Mouse (Mus musculus) cerebellum, adult 9-11 months (tissue): ENCODE measurements around the gene Ehd4.
A peak's percentile ranks its signal among the peaks of the same experiment; 100 is the strongest.

Experiments
- DNase-seq: peaks from one replicate; pipeline ENCODE4 v3.0.0; 2022

Gene Ehd4

GRCm38 (mm10) chr2:120154361-120154894 lies at the start of gene Ehd4:
Gene Ehd4, minus strand, starts transcription at chr2:120154606.
- peak; percentile 99 for DNase-seq

- no peak for DNase-seq
These were observed 49.3 kb upstream of the Ehd4 start for GRCm38 (mm10) chr2:120203742-120204141.

DNA sequence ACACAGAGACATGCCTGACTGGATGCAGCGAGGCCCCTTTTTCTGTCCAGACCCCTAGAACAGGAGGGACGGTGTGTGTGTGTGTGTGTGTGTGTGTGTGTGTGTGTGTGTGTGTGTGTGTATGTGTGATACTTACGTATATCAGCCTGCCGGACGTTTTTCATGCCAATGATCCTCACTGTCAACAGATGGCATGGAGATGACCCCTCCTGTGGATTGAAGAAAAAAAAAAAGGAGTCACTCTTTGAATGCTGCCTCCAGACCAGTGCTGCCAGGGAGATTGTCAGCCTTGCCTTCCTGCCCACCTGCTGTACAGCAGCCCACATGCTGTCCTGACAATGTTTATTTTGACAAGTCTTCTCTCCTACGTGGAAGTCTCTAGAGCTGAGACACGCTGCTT lies 45.7 kb upstream of the Ehd4 start:
- peak; percentile 77 for DNase-seq

GRCm38 (mm10) chr2:120188174-120188573 lies 33.8 kb upstream of the Ehd4 start:
- DNase-seq = no peak

DNA sequence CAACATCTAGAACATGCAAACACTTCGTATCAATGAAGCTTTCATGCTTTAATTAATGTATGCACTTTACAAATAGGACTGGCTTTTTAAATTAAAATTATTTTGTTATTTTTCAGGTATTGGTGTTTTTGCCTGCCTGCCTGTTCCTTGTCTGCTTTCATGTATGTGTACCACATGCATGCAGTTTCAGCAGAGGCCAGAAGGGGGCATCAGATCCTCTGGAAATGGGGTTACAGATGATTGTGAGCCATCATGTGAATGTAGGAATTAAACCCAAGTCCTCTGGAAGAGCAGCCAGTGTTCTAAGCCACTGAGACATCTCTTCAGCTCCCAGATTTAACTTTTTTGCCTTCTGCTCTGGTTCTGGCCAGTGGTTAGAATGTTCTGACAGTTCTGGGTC lies 33.2 kb upstream of the Ehd4 start:
- no peak for DNase-seq

DNA sequence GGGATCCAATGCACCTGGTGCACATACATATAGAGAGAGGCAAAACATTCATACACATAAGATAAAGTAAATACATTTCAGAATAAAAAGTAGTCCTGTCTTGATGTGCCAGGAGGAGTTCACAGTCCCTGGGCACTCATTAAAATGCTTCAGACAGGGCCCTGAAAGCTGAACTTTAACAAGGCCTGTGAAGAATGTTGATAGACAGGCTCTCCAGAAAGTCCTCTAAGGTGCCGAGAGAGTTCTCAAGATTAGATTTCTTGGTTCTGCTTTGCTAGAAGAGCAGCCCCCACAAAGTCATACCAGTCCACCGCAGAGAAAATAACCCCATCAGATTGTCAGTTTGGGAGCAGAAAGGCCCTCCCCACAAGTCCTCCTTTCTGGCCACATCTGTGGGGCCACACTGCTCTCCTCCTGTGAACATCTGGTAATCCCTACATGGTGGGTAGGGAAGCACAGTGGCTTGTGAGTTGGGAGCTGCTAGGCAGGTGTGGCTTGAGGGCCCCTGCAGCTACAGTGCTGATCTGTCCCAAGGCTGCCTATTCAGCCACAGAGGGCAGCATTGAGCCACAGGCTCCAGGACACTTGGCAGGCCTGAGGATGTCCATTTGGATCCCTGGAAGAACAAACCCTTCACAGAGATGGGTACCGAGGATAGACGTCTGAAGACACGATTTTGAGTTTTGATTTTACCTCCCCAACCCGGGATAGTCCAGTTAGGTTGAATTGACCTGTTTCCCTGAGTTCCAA lies 31.3 kb upstream of the Ehd4 start:
- no peak for DNase-seq

DNA sequence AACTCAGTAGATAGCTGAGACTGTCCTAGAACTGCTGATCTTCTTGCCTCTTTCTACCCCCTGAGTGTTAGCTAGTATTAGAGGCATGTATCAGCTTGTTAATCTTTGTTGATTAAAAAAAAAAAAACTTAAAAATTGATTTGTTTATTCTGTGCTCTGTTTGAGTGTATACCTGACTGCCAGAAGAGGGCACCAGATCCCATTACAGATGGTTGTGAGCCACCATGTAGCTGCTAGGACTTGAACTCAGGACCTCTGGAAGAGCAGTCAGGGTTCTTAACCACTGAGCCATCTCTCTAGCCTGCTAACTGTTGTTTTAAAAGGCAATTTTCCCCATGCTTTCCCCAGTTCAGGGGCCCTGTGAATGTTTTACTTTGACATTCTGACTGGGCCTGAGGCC lies 24.5 kb upstream of the Ehd4 start:
- DNase-seq = no peak

- DNase-seq = peak; percentile 38
These were observed 19.3 kb upstream of the Ehd4 start for GRCm38 (mm10) chr2:120173718-120174117.

- no peak for DNase-seq
These were observed 17.0 kb upstream of the Ehd4 start for GRCm38 (mm10) chr2:120171362-120171761.

DNA sequence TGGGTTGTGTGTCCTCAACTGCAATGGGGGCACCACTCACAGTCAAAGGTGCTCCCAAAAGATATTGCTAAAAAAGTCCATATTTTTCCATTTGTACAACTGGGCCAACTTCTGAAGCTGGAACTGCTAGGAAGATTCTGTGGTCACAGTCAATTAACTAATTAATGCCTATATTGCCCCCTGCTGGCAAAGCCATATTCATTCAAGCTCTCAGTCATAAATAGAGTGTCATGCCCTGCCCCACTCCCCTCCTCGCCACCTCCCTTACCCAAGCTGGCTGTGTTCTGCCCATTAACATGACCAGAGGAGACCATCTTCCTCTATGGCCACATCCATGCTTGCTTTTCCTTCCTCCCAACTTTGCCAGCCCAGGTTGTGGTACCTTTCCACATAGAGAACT lies 16.3 kb upstream of the Ehd4 start:
- DNase-seq = no peak

DNA sequence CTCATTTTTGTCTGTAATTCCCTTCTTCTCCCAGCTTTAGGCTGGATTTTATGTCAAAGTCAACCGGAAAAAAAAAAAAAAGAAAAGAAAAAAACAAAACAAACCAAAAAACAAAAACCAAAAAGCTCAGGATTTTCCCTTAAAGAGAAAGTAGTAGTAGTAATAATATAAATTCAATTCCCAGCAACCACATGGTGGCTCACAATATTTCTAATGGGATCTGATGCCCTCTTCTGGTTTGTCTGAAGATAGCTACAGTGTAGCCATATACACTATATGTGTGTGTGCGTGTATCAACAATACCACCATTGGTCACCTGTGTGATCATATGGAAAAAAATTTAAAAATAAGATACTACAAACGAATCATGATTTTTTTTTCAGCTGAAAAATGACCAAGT lies 15.0 kb upstream of the Ehd4 start:
- DNase-seq = no peak

DNA sequence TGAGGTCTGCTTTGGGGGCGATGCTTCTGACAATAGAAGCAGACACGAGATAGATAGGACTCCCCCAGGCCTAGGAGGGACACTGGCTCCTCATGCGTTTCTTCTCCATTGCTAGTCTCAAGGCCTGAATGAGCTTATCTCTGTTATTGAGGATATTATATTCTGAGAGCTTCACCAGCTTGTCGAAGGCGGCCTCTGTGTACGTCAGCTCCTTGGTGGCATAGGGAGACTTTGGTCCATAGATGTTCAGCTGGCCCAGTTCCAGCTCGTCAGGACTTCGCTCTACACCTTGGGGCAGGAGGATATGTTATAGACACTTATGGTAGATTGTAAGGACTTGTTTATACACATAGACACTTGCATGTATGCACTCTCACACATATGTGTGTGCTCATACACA lies 13.4 kb upstream of the Ehd4 start:
- no peak for DNase-seq

DNA sequence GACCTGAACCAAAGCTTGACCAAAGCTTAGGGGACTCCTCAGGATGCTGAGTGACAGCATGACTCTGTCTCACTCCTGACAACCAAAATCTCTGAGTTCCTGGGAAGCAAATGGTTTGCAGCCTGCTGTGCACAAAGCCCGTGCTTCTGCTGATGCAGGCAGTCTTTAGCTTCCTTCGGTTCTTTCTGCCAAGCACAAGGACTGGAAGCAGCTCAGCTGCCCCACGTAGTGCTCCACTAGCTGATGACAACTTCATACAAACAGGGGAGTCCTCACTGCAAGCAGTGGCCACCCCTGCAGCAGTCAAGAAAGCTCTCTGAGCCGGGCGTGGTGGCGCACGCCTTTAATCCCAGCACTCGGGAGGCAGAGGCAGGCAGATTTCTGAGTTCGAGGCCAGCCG lies 11.1 kb upstream of the Ehd4 start:
- no peak for DNase-seq

- DNase-seq = no peak
These were observed 5.0 kb upstream of the Ehd4 start for GRCm38 (mm10) chr2:120159434-120159833.

GRCm38 (mm10) chr2:120158846-120159245 lies 4.4 kb upstream of the Ehd4 start:
- no peak for DNase-seq

- DNase-seq = no peak
These were observed 3.6 kb upstream of the Ehd4 start for GRCm38 (mm10) chr2:120158016-120158415.

GRCm38 (mm10) chr2:120157606-120158005 lies 3.2 kb upstream of the Ehd4 start:
- no peak for DNase-seq

DNA sequence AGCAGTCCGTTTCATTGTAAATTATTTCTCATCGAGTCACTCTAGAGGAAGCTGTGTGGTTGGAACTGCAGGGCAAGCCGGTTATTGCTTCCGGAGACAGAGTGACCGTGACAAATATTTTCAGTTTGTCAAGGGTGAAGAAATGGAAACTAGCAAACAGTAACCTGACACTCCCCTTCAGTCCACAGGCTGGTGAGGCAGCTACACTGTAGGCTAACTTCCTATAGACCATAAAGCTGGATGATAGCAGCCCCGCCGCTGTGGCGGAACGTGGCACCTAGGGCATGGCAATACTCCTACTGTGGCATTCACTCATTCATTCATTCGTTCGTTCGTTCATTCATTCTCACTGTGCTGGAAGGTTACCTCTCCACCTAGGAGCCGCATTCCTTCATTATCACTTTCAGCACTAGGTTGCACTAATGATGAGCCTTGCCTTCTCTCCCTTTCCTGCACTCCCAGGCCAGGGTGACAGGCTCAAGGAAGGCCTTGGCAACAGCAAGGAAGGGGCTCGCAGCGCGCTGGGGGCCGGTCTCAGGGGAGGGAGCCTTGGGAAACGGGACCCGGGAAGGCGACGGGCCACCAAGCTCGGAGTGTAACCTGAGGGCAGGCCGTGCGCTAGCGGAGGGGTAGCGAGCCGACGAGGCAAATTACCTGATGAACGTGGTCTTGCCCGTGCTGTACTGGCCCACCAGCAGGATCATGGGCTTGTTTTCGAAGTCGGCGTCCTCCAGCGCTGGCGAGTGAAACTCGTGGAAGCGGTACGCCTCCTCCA lies 633 bp downstream of the Ehd4 start:
- DNase-seq = no peak

GRCm38 (mm10) chr2:120150571-120150970 lies 3.8 kb downstream of the Ehd4 start:
- DNase-seq = no peak

DNA sequence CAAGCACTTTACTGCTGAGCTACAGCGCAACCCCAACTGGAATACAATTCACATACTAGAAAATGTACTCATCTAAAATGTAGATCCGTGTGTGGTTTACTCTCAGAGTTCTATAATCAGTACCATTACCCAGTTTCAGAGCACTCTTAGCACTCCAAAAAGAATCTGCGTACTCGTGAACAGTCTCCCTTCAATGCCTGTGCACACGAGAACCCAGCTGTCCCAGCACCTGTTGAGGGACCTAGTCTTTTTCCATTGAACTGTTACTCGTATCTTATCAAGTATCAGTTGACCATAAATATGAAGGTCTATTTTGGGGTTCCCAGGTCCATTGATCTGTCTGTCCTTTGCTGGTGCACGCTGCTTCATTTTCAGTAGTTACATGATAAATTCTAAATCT lies 4.8 kb downstream of the Ehd4 start:
- DNase-seq = no peak

- no peak for DNase-seq
These were observed 6.4 kb downstream of the Ehd4 start for GRCm38 (mm10) chr2:120147999-120148398.

- no peak for DNase-seq
These were observed 7.0 kb downstream of the Ehd4 start for GRCm38 (mm10) chr2:120147364-120147763.

DNA sequence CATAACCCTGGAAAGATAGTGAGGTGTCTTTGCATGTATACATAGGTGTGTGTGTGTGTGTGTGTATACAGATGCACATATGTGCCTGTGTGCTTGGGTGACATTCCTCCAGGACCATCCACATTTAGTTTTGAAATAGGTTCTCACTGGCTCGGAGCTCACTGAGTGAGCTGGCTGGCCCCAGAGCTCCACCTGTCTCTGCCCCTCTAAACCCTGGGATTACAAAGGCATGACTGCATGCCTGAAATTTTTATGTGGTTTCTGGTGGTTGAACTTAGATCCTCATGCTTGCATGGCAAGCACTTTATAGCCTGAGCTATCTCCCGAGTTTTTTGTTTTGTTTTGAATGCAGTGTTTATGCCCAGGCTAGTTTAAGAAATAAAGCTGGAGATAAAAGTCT lies 7.9 kb downstream of the Ehd4 start:
- DNase-seq = no peak

DNA sequence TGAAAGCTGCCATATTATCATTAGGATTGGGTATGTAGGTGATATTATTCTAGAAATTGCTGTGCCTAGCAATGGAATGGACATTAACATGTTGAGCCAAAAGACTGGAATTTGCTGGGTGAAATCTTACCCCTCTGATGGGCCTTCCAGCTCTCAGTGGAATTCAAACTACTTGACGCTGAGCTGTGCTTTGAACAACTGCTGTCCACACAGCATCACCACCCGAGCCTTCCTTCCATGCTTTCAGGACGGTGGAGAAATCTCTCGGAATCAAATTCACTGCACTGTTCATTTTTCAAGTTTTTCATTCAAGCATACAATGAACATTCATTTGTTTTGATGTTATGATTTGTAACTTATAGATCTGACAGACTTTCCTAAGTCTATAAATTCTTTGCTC lies 10.0 kb downstream of the Ehd4 start:
- DNase-seq = no peak
